Mouse (Mus musculus) lung, embryonic 15.5 days (tissue): ENCODE results near the gene Mylip. TPM values are rescaled to one million over a fixed set of nuclear protein-coding genes. Genes with fewer than 3 reads are reported as not detected.
A peak's percentile ranks its signal among the peaks of the same experiment; 100 is the strongest.

Experiments used
- ATAC-seq: fragments of 200-750 bp; cut with Nextera tagmentation; 2 replicates; pipeline ENCODE4 v1.8.0; 2017; ENCODE audit warnings: moderate number of reproducible peaks, borderline replicate concordance; ENCODE audit not compliant: low FRiP score, low TSS enrichment; ENCODE audit errors: extremely low read depth
- H3K27ac ChIP-seq: fragments of 300-500 bp; sonication (generic); 2 replicates; pipeline ENCODE4 v1.5.1; 2015; ENCODE audit warnings: moderate library complexity, mild to moderate bottlenecking, inconsistent platforms
- H3K27me3 ChIP-seq: fragments of 300-500 bp; sonication (generic); 2 replicates; pipeline ENCODE4 v1.6.1; 2015; ENCODE audit warnings: inconsistent platforms
- H3K36me3 ChIP-seq: fragments of 300-500 bp; sonication (generic); 2 replicates; pipeline ENCODE4 v1.6.1; 2015; ENCODE audit warnings: inconsistent platforms
- H3K4me1 ChIP-seq: fragments of 300-500 bp; sonication (generic); 2 replicates; pipeline ENCODE4 v1.6.1; 2015; ENCODE audit warnings: inconsistent platforms
- H3K4me2 ChIP-seq: fragments of 300-500 bp; sonication (generic); 2 replicates; pipeline ENCODE4 v1.6.1; 2015; ENCODE audit warnings: inconsistent platforms, mild to moderate bottlenecking, moderate library complexity
- H3K4me3 ChIP-seq: fragments of 300-500 bp; sonication (generic); 2 replicates; pipeline ENCODE4 v1.5.1; 2015; ENCODE audit warnings: mild to moderate bottlenecking, inconsistent platforms
- H3K9ac ChIP-seq: fragments of 300-500 bp; sonication (generic); 2 replicates; pipeline ENCODE4 v1.6.1; 2015; ENCODE audit warnings: inconsistent platforms
- H3K9me3 ChIP-seq: fragments of 300-500 bp; sonication (generic); 2 replicates; pipeline ENCODE4 v1.6.1; 2016; ENCODE audit warnings: inconsistent platforms
- WGBS: fragments of 180-500 bp; shearing (Covaris S2); methylation state at CpG from one replicate; pipeline ENCODE4 v1.1.7; 2015; 5-methylcytosine and 5-hydroxymethylcytosine counted together
- polyA plus RNA-seq: library from polyadenylated mRNA; unstranded; fragments of >200 nt; fragmentation: Nextera tagmentation; extraction: Ambion mirVana; gene quantifications from 2 replicates; pipeline ENCODE4 v1.2.1, GENCODE M21; 2015

The Mylip gene
- polyA plus RNA-seq, 1 experiment from 2014 or later: 8.0 TPM

GRCm38 (mm10) chr13:45391854-45392454 lies 2.4 kb downstream of the Mylip start:
- no peaks in the 10 kb centered on the region for H3K27me3 ChIP-seq
- peaks cover 32% of the 10 kb centered on the region for H3K4me1 ChIP-seq
- 19% methylated on average over 9 of the region's 9 CpGs for WGBS
- no peak overlapping the region for H3K9ac ChIP-seq
- H3K4me2 ChIP-seq: peak overlapping the region; percentile 98
- no peaks in the 10 kb centered on the region for H3K9me3 ChIP-seq
- H3K4me3 ChIP-seq: peak overlapping the region; percentile 76; the same call in 1 of the 2 replicates
- peak overlapping the region; percentile 85 for H3K27ac ChIP-seq
- no peaks in the 10 kb centered on the region for H3K36me3 ChIP-seq
- no peak for ATAC-seq

DNA sequence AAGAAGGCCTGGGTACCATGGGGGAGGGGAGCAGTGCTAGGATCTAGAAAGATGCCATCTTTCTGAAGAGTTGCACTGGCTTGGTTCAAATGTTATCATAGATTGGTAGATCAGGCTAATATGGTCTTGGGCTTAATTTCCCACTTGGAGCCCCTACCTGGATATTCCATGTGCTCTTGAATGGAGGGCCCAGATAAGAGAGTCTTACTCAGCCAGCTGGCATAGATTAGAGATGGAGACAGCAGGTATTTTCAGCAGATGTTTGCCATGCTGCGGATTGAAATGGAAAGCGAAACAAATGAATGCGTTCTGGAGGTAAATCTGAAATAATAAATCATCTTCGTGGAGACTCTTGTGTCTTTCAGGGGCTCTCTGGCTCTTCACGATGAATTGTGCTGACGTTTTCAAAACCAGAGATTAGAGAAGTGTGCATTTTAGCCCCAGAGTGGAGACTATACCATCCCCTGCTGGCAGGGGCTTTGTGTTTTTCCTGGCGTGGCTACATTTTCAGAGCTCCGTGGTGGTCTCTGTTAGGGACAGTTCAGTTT lies 4.8 kb downstream of the Mylip start:
- WGBS: 64% methylated on average over 8 of the region's 8 CpGs
- H3K27me3 ChIP-seq: no peaks in the 10 kb centered on the region
- no peaks in the 10 kb centered on the region for H3K9me3 ChIP-seq
- no peak overlapping the region for H3K4me3 ChIP-seq
- peaks cover 38% of the 10 kb centered on the region for H3K4me1 ChIP-seq
- no peak for ATAC-seq
- no peak overlapping the region for H3K9ac ChIP-seq
- H3K27ac ChIP-seq: no peak overlapping the region
- no peaks in the 10 kb centered on the region for H3K36me3 ChIP-seq
- no peak overlapping the region for H3K4me2 ChIP-seq

- peak overlapping the region; percentile 50; the same call in 1 of the 2 replicates for H3K27ac ChIP-seq
Observed at GRCm38 (mm10) chr13:45396724-45397123, 7.2 kb downstream of the Mylip start.

GRCm38 (mm10) chr13:45397240-45397639 lies 7.7 kb downstream of the Mylip start:
- 57% methylated on average over 5 of the region's 5 CpGs for WGBS
- Histone ChIP-seq H3K27me3 (no peaks in the 10 kb centered on the region), H3K36me3 (no peaks in the 10 kb centered on the region), H3K4me1 (peaks cover 23% of the 10 kb centered on the region), H3K27ac (peak overlapping the region; percentile 50; the same call in 1 of the 2 replicates), H3K9me3 (no peaks in the 10 kb centered on the region), H3K4me3 (no peak overlapping the region), H3K9ac (no peak overlapping the region), H3K4me2 (no peak overlapping the region)
- ATAC-seq: no peak

More at GRCm38 (mm10) chr13:45396724-45397123, 7.2 kb downstream of the Mylip start:
- ATAC-seq: no peak
- H3K9ac ChIP-seq: no peak overlapping the region
- H3K9me3 ChIP-seq: no peaks in the 10 kb centered on the region
- H3K4me1 ChIP-seq: peaks cover 28% of the 10 kb centered on the region
- H3K27me3 ChIP-seq: no peaks in the 10 kb centered on the region
- no peak overlapping the region for H3K4me3 ChIP-seq
- no peaks in the 10 kb centered on the region for H3K36me3 ChIP-seq
- no peak overlapping the region for H3K4me2 ChIP-seq
- WGBS: 81% methylated on average over 8 of the region's 8 CpGs

GRCm38 (mm10) chr13:45397896-45398805 lies 8.6 kb downstream of the Mylip start:
- no peaks in the 10 kb centered on the region for H3K9me3 ChIP-seq
- peaks cover 16% of the 10 kb centered on the region for H3K4me1 ChIP-seq
- H3K36me3 ChIP-seq: no peaks in the 10 kb centered on the region
- H3K4me2 ChIP-seq: no peak overlapping the region
- no peak overlapping the region for H3K4me3 ChIP-seq
- ATAC-seq: no peak
- no peaks in the 10 kb centered on the region for H3K27me3 ChIP-seq
- no peak overlapping the region for H3K9ac ChIP-seq
- 67% methylated on average over 18 of the region's 21 CpGs for WGBS
- H3K27ac ChIP-seq: no peak overlapping the region

- H3K9me3 ChIP-seq: no peaks in the 10 kb centered on the region
- WGBS: 60% methylated on average over 7 of the region's 7 CpGs
- H3K27me3 ChIP-seq: no peaks in the 10 kb centered on the region
- peaks cover 3% of the 10 kb centered on the region; the same call in 1 of the 2 replicates for H3K36me3 ChIP-seq
- peaks cover 14% of the 10 kb centered on the region for H3K4me1 ChIP-seq
- no peak overlapping the region for H3K27ac ChIP-seq
- no peak overlapping the region for H3K9ac ChIP-seq
- ATAC-seq: no peak
- no peak overlapping the region for H3K4me3 ChIP-seq
- no peak overlapping the region for H3K4me2 ChIP-seq
Observed at GRCm38 (mm10) chr13:45400700-45401099, 11.2 kb downstream of the Mylip start.

DNA sequence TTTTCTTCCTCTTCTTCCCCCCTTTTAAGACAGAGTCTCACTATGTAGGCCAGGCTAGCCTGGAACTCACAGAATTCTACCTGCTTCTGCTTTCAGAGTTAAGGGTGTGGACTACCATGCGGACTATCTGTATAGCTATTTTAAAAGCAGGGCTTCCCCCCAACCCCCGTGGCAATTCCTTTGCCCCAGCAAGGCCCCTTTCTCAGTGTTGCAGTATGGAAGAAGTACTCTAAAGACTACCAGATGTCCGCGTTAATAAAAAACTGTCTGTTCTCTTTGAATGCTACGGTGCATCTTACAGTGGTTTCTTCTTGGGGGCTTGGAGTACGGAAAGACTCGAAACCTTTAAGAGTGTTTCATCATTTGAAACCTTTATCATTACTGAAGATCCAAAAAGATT lies 12.3 kb downstream of the Mylip start:
- Histone ChIP-seq H3K36me3 (peaks cover 14% of the 10 kb centered on the region), H3K4me3 (no peak overlapping the region), H3K27ac (no peak overlapping the region), H3K27me3 (no peaks in the 10 kb centered on the region), H3K9me3 (no peaks in the 10 kb centered on the region), H3K9ac (no peak overlapping the region), H3K4me1 (peaks cover 8% of the 10 kb centered on the region), H3K4me2 (no peak overlapping the region)
- ATAC-seq: no peak
- WGBS: 75% methylated on average over 7 of the region's 7 CpGs

- H3K27ac ChIP-seq: no peak overlapping the region
- H3K36me3 ChIP-seq: peaks cover 20% of the 10 kb centered on the region
- no peaks in the 10 kb centered on the region for H3K9me3 ChIP-seq
- no peak overlapping the region for H3K4me3 ChIP-seq
- ATAC-seq: no peak
- H3K27me3 ChIP-seq: no peaks in the 10 kb centered on the region
- H3K9ac ChIP-seq: no peak overlapping the region
- 70% methylated on average over 7 of the region's 7 CpGs for WGBS
- peaks cover 1% of the 10 kb centered on the region; the same call in 1 of the 2 replicates for H3K4me1 ChIP-seq
- H3K4me2 ChIP-seq: no peak overlapping the region
Observed at GRCm38 (mm10) chr13:45402316-45403039, 12.9 kb downstream of the Mylip start.

GRCm38 (mm10) chr13:45404269-45404668 lies 14.7 kb downstream of the Mylip start:
- no peaks in the 10 kb centered on the region for H3K4me1 ChIP-seq
- 73% methylated on average over 6 of the region's 6 CpGs for WGBS
- H3K36me3 ChIP-seq: peaks cover 37% of the 10 kb centered on the region
- no peak overlapping the region for H3K9ac ChIP-seq
- H3K27ac ChIP-seq: no peak overlapping the region
- no peak overlapping the region for H3K4me3 ChIP-seq
- ATAC-seq: no peak
- H3K27me3 ChIP-seq: no peaks in the 10 kb centered on the region
- H3K4me2 ChIP-seq: no peak overlapping the region
- no peaks in the 10 kb centered on the region for H3K9me3 ChIP-seq

GRCm38 (mm10) chr13:45405194-45405810 lies 15.8 kb downstream of the Mylip start:
- no peaks in the 10 kb centered on the region for H3K9me3 ChIP-seq
- H3K27me3 ChIP-seq: no peaks in the 10 kb centered on the region
- no peak overlapping the region for H3K4me2 ChIP-seq
- H3K4me1 ChIP-seq: no peaks in the 10 kb centered on the region
- peaks cover 41% of the 10 kb centered on the region for H3K36me3 ChIP-seq
- no peak overlapping the region for H3K9ac ChIP-seq
- no peak overlapping the region for H3K4me3 ChIP-seq
- 84% methylated on average over 6 of the region's 6 CpGs for WGBS
- H3K27ac ChIP-seq: no peak overlapping the region
- ATAC-seq: no peak

DNA sequence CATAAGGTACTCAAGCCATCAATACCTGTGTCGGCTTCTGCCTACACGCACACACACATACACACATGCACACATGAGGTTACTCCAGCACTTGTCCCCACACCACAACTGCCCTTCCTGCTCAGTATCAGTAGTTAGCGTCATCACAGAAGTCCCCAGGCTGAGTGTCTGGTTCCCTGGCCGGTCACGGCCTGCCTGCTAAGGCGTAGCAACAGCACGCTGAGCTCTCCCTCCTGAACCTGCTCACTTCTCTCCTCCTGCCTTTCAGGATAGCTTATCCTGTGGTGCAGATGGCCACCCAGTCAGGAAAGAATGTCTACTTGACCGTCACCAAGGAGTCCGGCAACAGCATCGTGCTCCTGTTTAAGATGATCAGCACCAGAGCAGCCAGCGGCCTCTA lies 16.7 kb downstream of the Mylip start:
- peaks cover 44% of the 10 kb centered on the region for H3K36me3 ChIP-seq
- ATAC-seq: no peak

More for the DNA sequence above, 16.7 kb downstream of the Mylip start:
- no peak overlapping the region for H3K4me2 ChIP-seq
- H3K4me1 ChIP-seq: no peaks in the 10 kb centered on the region
- no peak overlapping the region for H3K27ac ChIP-seq
- no peaks in the 10 kb centered on the region for H3K27me3 ChIP-seq
- no peak overlapping the region for H3K9ac ChIP-seq
- WGBS: 85% methylated on average over 11 of the region's 11 CpGs
- H3K9me3 ChIP-seq: no peaks in the 10 kb centered on the region
- no peak overlapping the region for H3K4me3 ChIP-seq
